Mouse (Mus musculus) testis, postnatal 10 days (tissue): Measurements from ENCODE around the gene Prkci.

Source experiments
- DNase-seq: peaks from one replicate; pipeline ENCODE4 v3.0.0; 2021; ENCODE audit warnings: low spot score

Prkci gene

DNA sequence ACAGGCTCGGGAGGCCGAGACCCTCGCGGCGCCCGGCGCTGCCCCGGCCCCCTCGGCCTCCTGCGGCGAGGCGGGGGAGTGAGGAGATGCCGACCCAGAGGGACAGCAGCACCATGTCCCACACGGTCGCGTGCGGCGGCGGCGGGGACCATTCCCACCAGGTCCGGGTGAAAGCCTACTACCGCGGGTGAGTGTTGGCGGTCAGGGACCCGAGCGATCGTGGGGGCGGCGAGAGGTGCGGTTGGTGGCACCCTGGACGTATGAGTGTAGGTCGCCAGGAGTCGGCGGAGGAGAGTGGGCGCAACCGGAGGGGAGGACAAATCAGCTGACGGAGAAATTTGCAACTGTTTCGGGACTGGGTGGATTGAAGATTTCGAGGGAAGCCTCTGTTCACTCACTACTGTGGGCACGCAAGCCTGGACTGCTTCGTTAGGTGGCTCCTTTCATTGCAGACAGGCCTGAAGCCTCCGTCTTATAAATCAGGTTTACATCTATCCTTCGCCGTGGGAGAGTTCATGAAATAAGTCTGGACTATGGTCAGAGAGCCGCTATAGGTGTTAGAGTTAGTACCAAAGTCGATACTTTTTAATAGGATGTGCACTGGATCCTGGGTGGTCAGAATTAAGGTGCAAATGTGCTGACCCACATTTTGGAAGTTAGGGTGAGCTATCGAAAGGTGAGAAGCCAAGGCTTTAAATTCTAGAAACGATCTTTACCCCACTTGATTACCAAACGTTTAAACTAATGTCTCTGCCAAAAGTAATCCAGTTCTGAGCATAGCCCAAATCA is 546 bp downstream of the Prkci start:
- no peak for DNase-seq

DNA sequence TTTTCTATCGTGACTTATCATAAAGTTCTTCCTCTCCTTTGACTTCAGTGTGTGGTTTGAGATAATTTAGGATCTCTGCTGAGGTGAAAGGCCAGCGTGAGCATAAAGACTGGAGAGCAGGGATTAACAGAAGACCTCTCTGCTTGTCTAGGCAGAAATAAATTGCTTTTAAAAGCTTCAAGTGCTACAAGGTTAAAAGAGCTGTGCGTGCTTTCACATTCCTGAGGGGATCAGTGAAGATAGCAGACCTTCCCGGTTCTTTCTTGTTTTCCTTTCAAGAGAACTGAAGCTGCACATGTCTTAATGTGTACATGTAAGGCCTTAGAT is 1.1 kb downstream of the Prkci start:
- DNase-seq, result no peak

DNA sequence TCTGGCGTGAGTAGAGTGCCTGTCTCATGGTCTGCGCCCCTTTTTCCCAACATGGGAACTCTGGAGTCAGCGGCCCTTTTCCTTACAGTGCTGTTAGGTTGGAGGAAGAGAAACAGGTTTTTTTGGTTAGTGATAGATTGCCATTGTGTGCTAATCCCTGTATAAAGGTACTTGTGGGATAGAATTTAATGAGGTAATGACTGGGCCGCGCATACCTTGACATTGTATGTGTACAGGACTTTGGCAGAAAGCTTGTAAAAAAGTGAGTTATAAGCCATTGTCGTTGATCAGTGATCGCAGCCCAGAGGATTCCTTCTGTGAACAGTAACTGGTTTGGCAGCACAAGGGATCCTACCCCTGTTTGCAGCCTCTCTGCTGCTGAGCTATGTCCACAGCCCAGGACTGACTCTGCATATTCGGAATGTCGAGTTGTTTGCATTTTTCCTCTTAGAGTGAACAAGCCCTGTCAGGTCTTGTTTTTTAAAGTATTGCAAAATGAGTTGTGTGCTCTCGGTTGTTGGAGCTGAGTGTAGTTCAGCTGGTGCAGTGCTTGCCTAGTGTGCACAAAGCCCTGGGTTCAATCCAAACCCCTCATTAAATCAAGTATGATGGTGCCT is 4.0 kb downstream of the Prkci start:
- no peak for DNase-seq

DNA sequence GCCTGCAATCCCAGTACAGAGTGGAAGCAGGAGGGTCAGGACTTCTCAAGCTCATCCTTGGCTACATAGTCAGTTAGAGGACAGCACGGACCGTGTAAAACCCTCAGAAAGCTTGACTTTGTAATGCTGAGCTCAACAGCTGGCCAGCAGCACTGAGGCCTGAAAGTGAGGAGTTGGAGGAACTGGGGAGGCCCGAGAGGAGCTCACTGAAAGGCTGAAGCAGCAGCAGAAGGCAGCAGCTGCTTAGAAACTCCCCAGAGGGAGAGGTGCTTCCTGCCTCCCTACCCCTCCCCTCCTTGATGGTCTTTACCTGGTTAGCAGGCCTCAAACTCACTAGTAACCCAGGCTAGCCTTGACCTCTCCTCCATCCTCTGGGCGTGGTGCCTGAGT is 4.5 kb downstream of the Prkci start:
- no peak for DNase-seq

DNA sequence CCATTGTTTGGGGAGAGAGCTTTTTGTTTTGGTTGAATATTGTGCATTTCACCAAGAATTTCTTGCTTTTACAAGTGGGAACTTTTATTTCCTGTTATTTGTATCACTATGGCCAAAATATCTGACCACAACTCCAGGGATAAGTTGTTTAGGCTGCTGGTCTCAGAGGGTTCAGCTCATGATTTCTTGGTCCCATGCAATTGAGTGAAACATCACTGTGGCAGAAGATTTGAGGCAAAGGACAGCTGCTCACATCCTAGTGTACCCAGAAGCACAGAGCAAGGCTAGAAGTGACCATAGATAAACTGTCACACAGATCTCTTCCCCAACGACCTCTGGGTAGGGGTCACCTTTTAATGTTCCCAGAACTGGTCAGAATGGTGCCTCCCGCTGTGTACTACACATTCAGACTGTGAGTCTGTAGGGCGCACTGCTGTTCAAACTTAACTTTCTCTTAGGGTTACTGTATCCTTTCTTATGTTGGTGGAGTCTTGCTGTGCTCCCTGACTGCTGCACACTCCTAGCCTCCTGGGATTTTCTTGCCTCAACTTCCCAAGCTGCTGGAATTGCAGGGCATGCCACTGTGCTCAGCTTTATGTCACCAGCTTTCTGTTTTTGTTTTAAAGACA is 5.6 kb downstream of the Prkci start:
- no peak for DNase-seq

DNA sequence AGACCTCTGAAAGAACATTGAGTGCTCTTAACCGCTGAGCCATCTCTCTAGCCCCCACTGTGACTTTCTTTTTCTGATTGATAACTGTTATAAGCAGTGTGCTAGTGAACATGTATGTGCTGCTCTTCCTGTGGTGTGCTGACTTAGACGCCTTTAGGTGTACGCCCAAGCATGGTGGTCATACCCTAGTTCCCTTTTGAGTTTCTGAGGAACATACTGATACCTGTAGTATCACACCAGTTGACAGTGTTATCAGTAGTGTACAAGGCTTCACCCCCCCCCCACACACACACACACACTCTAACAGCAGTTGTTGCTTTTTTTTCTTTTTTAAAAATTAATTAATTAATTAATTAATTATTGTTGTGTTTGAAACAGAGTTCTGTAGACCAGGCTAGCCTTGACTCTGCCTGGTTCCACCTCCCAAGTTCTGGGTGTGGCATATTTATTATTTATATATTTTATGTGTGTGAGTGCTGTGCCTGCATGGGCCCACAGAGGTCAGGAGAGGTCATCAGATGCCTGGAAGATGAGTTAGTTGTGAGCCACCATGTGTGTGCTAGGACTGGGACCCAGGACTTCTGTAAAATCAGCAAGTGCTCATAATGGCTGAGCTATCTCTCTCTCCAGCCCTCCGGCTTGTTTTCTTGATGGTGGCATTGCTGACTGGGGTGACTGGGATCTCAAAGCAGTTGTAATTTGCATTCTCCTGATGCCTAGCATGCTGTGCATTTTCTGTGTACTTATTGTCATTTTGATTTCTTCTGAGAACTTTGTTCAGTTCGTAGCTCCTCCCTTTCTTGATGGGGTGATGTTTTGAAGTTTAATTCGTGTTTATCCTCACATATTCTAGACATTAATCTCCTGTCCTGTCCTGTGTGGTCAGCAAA is 9.0 kb downstream of the Prkci start:
- no peak for DNase-seq

DNA sequence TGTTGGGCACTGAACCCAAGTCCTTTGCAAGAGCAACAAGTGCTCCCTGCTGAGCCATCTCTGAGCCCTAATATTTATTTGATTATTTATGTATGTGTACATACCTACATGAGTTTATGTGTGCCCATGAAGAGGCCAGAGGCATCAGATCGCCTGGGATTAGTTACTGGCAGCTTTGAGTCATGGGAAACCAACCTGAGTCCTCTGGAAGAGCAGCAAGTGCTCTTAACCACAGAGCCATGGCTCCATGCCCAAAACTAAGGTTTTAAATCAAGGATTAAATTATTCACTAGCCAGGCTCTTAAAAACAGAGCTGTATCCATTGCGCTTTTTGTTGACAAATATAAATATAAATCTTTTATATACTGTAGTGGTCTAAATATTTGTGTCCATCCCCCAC is 18.8 kb downstream of the Prkci start:
- no peak for DNase-seq

DNA sequence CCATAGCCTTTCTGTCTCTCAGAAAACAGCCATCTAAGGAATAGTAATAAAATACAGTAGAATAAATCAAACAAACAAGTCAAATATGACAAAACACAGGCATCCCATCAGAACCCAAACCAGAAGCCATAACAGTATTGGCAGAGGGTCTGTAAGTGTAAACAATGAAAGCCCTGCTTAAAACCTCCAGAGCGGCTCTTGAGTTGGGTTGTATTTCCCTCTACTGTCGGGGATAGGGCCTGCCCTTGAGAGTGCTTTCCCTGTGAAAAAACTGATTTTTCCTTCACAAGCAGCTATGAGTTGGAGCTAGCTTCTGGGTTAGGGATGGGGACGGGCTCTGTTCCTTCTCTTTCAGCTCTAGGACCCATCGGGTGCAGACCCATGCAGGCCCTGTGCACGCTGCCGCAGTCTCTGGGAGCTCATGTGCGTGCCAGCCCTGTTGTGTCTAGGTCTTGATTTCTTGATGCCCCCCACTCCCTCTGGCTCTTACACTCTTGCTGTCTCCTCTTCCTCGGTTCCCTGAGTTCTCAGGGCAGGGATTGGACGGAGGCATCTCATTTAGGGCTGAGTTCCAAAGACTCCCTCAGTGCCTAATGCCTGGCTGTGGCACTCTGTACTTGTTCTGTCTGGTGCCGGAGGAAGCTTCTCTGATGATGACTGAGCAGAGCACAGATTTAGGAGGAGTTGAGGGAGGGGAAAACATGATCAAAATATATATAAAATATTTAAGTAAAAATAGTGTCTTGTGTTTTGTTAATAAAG is 20.3 kb downstream of the Prkci start:
- no peak for DNase-seq

DNA sequence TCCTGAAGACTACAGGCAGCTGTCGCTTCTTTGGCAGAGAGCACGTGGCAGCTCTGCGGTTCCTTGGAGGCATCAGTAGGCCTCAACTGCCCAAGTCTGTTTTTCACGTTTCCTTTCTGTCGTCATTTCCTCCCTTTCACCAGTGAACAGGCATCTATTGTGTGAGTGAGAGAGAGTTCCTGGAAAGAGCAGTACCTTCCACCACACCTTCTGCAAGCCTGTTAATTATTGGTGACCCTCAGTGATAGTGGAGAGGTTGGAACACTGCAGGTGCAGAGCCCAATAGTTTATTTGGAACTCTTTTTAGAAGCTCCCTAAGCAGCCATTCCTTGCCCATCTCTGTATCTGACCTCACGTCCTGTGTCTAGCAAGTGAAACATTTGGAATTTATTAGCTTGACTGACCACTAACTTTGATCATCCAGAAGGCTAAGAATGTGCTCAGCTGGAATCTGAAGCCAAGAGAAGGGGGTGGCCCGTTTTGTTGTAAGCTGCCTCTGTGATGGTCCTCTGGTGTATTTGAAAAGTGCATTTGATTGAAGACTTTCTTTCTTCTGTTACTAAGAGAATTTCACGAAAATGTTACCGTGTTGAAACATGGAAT is 21.1 kb downstream of the Prkci start:
- DNase-seq, result no peak

DNA sequence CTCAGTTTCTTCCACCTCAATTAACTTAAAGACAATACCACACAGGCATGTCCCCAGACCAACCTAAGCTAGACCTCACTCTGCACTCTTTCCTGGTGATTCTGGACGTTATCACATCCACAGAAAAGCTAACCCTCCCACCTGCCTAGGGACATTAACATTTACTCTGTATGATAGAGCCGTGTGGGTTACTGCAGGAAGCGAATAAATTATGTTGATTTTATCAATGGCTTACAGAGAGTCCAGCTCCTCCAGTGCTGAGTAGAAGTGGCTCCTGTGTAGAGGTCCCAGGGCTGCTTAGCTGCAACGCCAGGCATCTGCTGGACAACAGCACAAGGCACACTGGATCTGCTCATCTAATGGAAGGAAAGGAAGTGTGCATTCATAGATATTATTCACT is 22.1 kb downstream of the Prkci start:
- DNase-seq, result no peak

DNA sequence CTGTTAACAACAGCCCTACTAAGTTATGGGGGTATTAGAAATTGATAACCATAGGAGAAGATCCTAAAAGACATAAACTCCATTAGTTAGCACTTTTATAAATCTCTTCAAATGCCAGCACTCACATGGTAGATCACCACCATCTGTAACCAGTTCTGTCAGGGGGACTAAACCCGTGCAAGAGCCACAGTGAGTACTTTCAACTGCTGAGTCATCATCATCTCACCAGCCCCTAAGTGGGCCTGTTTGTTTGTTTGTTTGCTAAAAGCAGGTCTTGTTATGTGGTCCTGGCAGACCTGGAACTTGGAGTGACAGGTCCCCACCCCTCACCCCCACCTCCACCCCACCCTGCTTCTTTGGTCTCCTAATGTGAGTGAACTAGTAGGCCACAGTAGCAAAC is 23.7 kb downstream of the Prkci start:
- DNase-seq, result no peak

DNA sequence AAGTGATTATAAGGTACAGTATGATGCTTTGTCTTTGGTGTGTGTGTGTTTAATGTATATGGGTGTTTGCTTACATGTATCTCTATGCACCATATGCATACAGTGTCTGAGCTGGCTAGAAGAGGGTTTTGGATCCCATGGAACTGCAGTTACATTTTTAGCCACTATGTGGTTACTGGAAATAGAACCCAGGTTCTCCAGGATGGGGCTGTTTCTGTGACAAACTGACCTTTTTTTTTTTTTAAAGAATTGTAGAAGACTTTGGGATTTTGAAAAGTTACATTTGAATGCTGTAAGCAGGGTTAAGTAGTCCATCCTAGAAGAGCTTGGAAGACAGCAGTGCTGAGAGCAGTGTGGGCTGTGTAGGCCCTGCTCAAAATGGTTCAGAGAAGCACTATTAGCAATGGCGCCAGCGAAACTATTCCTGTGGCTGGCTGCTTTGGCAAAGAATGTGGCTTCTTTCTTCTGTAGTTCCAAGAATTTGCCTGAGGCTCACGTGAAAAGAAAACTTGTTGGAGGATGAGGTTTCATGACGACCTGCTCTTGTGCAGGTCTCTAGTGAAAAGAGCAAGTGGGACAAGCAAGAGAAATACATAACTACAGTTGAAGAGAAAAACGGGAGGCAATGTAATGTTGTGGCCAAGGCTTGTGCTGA is 24.4 kb downstream of the Prkci start:
- no peak for DNase-seq

DNA sequence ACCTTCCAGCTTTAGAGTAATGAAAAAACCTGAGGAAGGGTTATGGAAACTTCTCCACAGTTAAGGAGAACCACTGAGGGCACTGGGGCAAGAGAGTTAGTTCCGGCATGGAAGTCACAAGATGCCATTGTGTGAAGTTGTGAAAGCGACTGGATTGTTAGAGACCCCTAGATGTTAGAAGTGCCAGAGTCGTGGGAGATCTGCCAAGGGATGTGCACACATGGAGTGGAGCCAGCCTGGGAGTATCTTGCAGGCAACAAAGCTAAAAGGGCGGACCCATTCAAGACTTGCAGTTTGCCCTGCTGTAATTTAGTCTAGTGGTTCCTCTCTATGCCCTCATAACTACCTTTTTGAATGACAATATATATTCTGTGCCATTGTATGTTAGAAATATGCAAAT is 25.1 kb downstream of the Prkci start:
- DNase-seq, result no peak

DNA sequence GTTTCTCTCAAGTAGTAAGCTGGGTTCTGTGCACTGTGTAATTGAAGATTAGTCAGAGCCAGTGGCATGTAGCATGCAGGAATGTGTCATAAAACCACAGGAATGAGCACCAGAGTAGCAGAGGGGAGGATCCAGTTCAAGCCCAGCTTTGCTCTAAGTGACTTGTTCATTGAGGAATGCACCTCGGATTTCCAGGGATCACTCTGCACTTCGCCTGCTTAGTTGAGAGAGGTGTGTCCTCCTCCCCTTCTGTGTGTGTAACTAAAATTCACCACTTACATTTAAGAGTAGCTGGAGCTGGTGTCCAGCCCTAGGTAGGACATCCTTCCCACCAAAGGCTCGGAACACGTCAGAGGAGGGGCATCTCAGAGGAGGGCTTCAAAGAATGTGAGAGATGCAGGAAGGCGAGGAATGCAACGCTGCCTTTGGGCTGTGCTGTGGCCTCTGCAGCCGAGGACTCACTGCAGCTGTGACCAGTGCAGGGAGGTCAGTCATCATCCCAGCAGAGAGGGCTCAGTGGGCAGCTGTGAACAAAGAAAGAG is 27.4 kb downstream of the Prkci start:
- DNase-seq, result no peak

DNA sequence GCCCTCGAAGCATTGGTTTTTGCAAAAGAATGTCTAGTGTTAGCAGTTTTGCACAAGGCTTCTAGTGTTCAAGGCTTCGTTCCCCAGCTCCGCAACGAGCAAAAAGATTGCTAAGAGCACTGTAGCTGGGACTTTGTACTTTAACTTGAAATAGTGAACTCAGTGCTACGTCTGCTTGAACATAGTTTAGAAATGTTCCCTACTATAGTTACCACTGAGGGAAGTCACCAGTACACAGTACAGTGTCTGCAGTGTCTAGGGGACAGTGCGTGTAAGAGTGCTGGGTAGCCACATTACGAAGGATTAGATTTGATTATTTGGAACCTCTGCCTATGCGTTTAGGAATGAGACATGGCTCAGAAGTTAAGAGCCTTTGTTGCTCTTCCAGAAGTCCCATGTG is 32.2 kb downstream of the Prkci start:
- DNase-seq, result no peak

DNA sequence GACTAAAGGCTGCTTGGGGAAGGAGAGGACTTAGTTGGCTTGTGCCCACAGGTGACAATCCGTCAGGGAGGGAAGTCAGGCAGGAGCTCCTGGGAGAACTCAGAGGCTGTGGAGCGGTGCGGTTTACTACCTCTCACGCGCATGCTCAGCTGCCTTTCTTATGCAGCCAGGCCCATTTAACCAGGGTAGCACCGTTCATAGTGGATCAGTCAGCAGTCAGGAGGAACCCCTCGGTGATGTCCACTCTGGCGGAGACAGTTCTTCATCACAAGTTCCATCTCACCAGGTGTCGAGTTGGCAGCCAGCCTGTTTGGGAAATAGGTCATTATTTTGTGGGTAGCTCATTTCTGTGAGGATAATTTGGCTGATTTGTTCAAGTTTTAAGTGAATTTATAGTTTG is 36.1 kb downstream of the Prkci start:
- no peak for DNase-seq

DNA sequence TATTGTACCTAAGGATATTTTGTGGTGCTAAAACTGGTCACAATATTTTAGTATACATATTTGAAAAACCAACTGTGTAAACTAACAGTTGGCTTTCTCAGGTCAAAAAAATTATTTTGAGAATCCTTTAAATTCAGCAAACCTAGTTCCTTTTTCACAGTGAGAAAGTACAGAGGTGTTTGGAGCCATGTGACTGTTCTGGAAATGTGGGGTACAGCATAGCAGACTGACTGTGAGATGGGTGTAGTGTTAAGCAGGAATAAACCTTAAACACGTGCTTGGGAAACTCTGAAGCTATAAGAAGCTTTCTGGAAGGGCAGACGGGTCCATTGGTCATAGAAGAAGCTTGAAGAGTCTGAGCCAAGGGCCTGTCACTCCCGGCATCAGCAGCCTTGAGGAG is 38.1 kb downstream of the Prkci start:
- DNase-seq, result no peak

DNA sequence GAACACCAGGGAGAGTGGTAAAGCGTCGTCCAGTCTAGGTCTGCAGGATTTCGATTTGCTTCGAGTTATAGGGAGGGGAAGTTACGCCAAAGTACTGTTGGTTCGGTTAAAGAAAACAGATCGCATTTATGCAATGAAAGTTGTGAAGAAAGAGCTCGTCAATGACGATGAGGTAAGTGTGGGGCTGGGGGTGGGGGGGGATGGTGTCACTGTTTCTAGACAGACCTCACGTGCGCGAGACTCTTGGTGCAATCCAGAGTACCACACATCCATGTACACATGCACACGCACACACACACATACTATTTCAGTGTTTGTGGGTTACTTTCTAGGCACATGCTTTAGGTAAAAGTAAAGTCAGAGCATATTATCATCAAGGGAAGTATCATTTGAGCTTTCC is 42.3 kb downstream of the Prkci start:
- no peak for DNase-seq

DNA sequence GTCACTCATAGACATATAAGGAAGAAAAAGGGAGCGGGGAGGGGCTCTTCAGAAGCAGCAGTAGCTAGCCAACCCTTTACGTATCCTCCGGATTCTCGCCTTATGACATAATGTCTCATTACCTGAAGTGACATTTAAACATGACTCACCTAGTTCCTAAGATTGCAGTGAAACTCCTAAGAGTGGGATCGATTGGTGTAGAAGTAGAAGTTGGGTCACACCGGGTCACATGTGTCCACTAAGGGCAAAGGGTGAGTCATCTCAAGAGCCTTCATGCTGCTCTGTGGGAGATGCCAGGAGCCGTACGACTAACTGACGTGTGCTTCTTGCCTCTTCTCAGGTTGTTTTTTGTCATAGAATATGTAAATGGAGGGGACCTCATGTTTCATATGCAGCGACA is 43.1 kb downstream of the Prkci start:
- no peak for DNase-seq

DNA sequence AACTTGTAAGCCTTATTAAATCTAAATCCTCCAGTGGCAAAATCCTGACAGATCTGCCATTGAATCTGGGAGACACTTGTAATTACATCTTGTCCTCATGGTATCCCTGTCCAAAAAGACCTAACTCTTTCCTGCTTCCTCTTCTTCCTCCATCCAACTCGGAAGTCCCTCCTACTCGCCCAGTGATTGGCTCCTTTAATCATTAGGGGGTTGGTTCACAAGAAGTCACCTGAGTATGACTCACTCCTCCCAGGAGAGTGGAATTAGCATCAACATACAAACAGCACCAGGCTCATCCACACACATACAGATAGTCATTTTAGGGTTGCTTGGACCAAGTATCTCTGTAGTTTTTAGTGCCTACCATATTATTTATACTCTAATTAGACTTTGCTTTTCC is 47.4 kb downstream of the Prkci start:
- DNase-seq, result no peak

DNA sequence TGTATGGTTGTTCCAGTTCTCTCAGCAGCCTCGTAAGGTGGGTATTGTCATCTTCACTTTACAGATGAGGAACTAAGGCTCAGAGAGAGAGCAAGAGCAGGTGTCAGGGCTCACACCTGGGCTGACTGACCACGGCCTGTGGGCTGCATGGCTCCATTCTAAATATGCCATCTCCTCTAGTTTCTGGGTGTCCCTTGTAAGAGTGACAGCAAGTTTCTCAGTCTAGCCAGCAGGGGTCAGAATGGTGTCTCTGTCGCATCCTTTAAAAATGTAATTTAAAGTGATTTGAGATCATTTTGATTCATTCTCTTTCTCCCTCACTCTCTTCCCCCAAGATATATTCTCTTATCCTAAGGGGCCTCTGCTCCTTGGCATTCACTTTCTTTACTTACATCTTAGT is 51.7 kb downstream of the Prkci start:
- no peak for DNase-seq
